Mouse (Mus musculus): Measurements from ENCODE around the gene Max. TPM values are rescaled to one million over a fixed set of nuclear protein-coding genes. Genes with fewer than 3 reads are reported as not detected.

Gene Max
- total RNA-seq, 1 experiment, result 40.9 TPM

- in situ Hi-C loops (cut with MboI; ENCODE audit: low sequenced_read_pairs in 2 of 2, unreplicated experiment in 2 of 2), result no loop called here
These were observed 3.1 kb upstream of the Max start for GRCm38 (mm10) chr12:76965089-76965488.

GRCm38 (mm10) chr12:76961052-76961931 lies 709 bp downstream of the Max start:
- Histone ChIP-seq H3K9ac (ENCODE audit: insufficient read depth, low read depth, low read length, poor library complexity, severe bottlenecking) (peak overlapping the region; percentile 91), H3K4me3 (ENCODE audit: insufficient read depth in 1 of 2, low read depth in 1 of 2, low read length in 2 of 2, poor library complexity in 1 of 2, severe bottlenecking in 1 of 2) (peak overlapping the region; percentile 91 to 95), H3K27ac (ENCODE audit: insufficient read depth, low read depth, low read length, poor library complexity, severe bottlenecking) (peak overlapping the region; percentile 54), H3K36me3 (ENCODE audit: control insufficient read depth, insufficient read depth, low read length, poor library complexity, severe bottlenecking) (peaks cover 12% of the 10 kb centered on the region), H3K4me1 (ENCODE audit: control insufficient read depth in 2 of 2, insufficient read depth in 2 of 2, low read length in 2 of 2, poor library complexity in 1 of 2) (peaks cover 5 to 11% of the 10 kb centered on the region in 2 experiments; a peak in 3 of 4 replicates), H3K9me3 (ENCODE audit: control insufficient read depth, insufficient read depth, low read depth, low read length) (no peaks in the 10 kb centered on the region)
- no peak for TF ChIP-seq MAFK (IDR thresholded peaks at IDR 0.05; ENCODE audit: insufficient read depth, low read depth, low read length)
- no peak for TF ChIP-seq CHD2 (IDR thresholded peaks at IDR 0.05; ENCODE audit: low read depth, low read length)
- no peak for TF ChIP-seq HCFC1 (IDR thresholded peaks at IDR 0.05; ENCODE audit: borderline replicate concordance, insufficient read depth, low read length)
- TF ChIP-seq ZNF384 (IDR thresholded peaks at IDR 0.05; ENCODE audit: low read depth, low read length), result no peak
- no peak for TF ChIP-seq ZC3H11A (IDR thresholded peaks at IDR 0.05; ENCODE audit: borderline replicate concordance, low read depth, low read length)
- in situ Hi-C loops (cut with MboI; ENCODE audit: low sequenced_read_pairs in 2 of 2, unreplicated experiment in 2 of 2), result no loop called here
- no peak for DNase-seq (ENCODE audit: low read depth, low spot score)

More at GRCm38 (mm10) chr12:76965089-76965488, 3.1 kb upstream of the Max start:
- no peak for TF ChIP-seq MAFK (IDR thresholded peaks at IDR 0.05; ENCODE audit: insufficient read depth, low read depth, low read length)
- TF ChIP-seq ZNF384 (IDR thresholded peaks at IDR 0.05; ENCODE audit: low read depth, low read length), result 0 out of 2 replicates have a peak, but pooled peaks have one; percentile 25
- TF ChIP-seq ZC3H11A (IDR thresholded peaks at IDR 0.05; ENCODE audit: borderline replicate concordance, low read depth, low read length), result no peak
- no peak for TF ChIP-seq HCFC1 (IDR thresholded peaks at IDR 0.05; ENCODE audit: borderline replicate concordance, insufficient read depth, low read length)
- 0 out of 2 replicates have a peak, but pooled peaks have one; percentile 11 for TF ChIP-seq CHD2 (IDR thresholded peaks at IDR 0.05; ENCODE audit: low read depth, low read length)
- Histone ChIP-seq H3K36me3 (ENCODE audit: control insufficient read depth, insufficient read depth, low read length, poor library complexity, severe bottlenecking) (peaks cover 2% of the 10 kb centered on the region), H3K9me3 (ENCODE audit: control insufficient read depth, insufficient read depth, low read depth, low read length) (no peaks in the 10 kb centered on the region), H3K9ac (ENCODE audit: insufficient read depth, low read depth, low read length, poor library complexity, severe bottlenecking) (peak overlapping the region; percentile 57; the same call in 1 of the 2 replicates), H3K4me1 (ENCODE audit: control insufficient read depth in 2 of 2, insufficient read depth in 2 of 2, low read length in 2 of 2, poor library complexity in 1 of 2) (peaks cover 11 to 15% of the 10 kb centered on the region in 2 experiments; a peak in 3 of 4 replicates), H3K27ac (ENCODE audit: insufficient read depth, low read depth, low read length, poor library complexity, severe bottlenecking) (peak overlapping the region; percentile 96), H3K4me3 (ENCODE audit: insufficient read depth in 1 of 2, low read depth in 1 of 2, low read length in 2 of 2, poor library complexity in 1 of 2, severe bottlenecking in 1 of 2) (peak overlapping the region; percentile 48 to 52)
- DNase-seq (ENCODE audit: low read depth, low spot score), result peak; percentile 90

GRCm38 (mm10) chr12:76957688-76958087 lies 4.3 kb downstream of the Max start:
- Histone ChIP-seq H3K9me3 (ENCODE audit: control insufficient read depth, insufficient read depth, low read depth, low read length) (no peaks in the 10 kb centered on the region), H3K4me1 (ENCODE audit: control insufficient read depth in 2 of 2, insufficient read depth in 2 of 2, low read length in 2 of 2, poor library complexity in 1 of 2) (peaks cover 2 to 4% of the 10 kb centered on the region in 2 experiments; a peak in 2 of 4 replicates), H3K4me3 (ENCODE audit: insufficient read depth in 1 of 2, low read depth in 1 of 2, low read length in 2 of 2, poor library complexity in 1 of 2, severe bottlenecking in 1 of 2) (no peak overlapping the region), H3K36me3 (ENCODE audit: control insufficient read depth, insufficient read depth, low read length, poor library complexity, severe bottlenecking) (peaks cover 37% of the 10 kb centered on the region), H3K9ac (ENCODE audit: insufficient read depth, low read depth, low read length, poor library complexity, severe bottlenecking) (no peak overlapping the region), H3K27ac (ENCODE audit: insufficient read depth, low read depth, low read length, poor library complexity, severe bottlenecking) (no peak overlapping the region)
- DNase-seq (ENCODE audit: low read depth, low spot score), result no peak
- TF ChIP-seq ZC3H11A (IDR thresholded peaks at IDR 0.05; ENCODE audit: borderline replicate concordance, low read depth, low read length) (no peak), MAFK (IDR thresholded peaks at IDR 0.05; ENCODE audit: insufficient read depth, low read depth, low read length) (no peak), HCFC1 (IDR thresholded peaks at IDR 0.05; ENCODE audit: borderline replicate concordance, insufficient read depth, low read length) (no peak), CHD2 (IDR thresholded peaks at IDR 0.05; ENCODE audit: low read depth, low read length) (no peak), ZNF384 (IDR thresholded peaks at IDR 0.05; ENCODE audit: low read depth, low read length) (no peak)
- in situ Hi-C loops (cut with MboI; ENCODE audit: low sequenced_read_pairs in 2 of 2, unreplicated experiment in 2 of 2), result no loop called here

- Histone ChIP-seq H3K27ac (ENCODE audit: insufficient read depth, low read depth, low read length, poor library complexity, severe bottlenecking) (no peak overlapping the region), H3K9ac (ENCODE audit: insufficient read depth, low read depth, low read length, poor library complexity, severe bottlenecking) (no peak overlapping the region), H3K4me1 (ENCODE audit: control insufficient read depth in 2 of 2, insufficient read depth in 2 of 2, low read length in 2 of 2, poor library complexity in 1 of 2) (peaks cover 0 to 2% of the 10 kb centered on the region in 2 experiments; a peak in 1 of 4 replicates), H3K9me3 (ENCODE audit: control insufficient read depth, insufficient read depth, low read depth, low read length) (no peaks in the 10 kb centered on the region), H3K4me3 (ENCODE audit: insufficient read depth in 1 of 2, low read depth in 1 of 2, low read length in 2 of 2, poor library complexity in 1 of 2, severe bottlenecking in 1 of 2) (no peak overlapping the region), H3K36me3 (ENCODE audit: control insufficient read depth, insufficient read depth, low read length, poor library complexity, severe bottlenecking) (peaks cover 46% of the 10 kb centered on the region)
- TF ChIP-seq HCFC1 (IDR thresholded peaks at IDR 0.05; ENCODE audit: borderline replicate concordance, insufficient read depth, low read length) (no peak), ZC3H11A (IDR thresholded peaks at IDR 0.05; ENCODE audit: borderline replicate concordance, low read depth, low read length) (no peak), MAFK (IDR thresholded peaks at IDR 0.05; ENCODE audit: insufficient read depth, low read depth, low read length) (no peak), CHD2 (IDR thresholded peaks at IDR 0.05; ENCODE audit: low read depth, low read length) (no peak), ZNF384 (IDR thresholded peaks at IDR 0.05; ENCODE audit: low read depth, low read length) (no peak)
- in situ Hi-C loops (cut with MboI; ENCODE audit: low sequenced_read_pairs in 2 of 2, unreplicated experiment in 2 of 2), result no loop called here
- no peak for DNase-seq (ENCODE audit: low read depth, low spot score)
These were observed 7.1 kb downstream of the Max start for GRCm38 (mm10) chr12:76954698-76955423.
